Mouse (Mus musculus) heart, adult 18-20 months (tissue): ENCODE measurements around the gene Diablo. TPM values are rescaled to one million over a fixed set of nuclear protein-coding genes. Genes with fewer than 3 reads are reported as not detected.
A peak's percentile ranks its signal among the peaks of the same experiment; 100 is the strongest.

Experiments used
- DNase-seq, 2 experiments: peaks; one replicate each; pipeline ENCODE4 v3.0.0; 2021 to 2022; ENCODE audit warnings: mixed read lengths in 1 of 2
- microRNA-seq, 2 experiments: library from miRNA; unstranded; fragments of <30 nt; microRNA quantifications; one replicate each; pipeline ENCODE4 v1.2.0; 2022
- total RNA-seq, 2 experiments: library from RNA; stranded (reverse); gene quantifications; 2 replicates each; pipeline ENCODE4 v1.2.3; 2021

The Diablo gene
- total RNA-seq, 2 experiments from 2014 or later = 68.8 to 70.1 TPM

DNA sequence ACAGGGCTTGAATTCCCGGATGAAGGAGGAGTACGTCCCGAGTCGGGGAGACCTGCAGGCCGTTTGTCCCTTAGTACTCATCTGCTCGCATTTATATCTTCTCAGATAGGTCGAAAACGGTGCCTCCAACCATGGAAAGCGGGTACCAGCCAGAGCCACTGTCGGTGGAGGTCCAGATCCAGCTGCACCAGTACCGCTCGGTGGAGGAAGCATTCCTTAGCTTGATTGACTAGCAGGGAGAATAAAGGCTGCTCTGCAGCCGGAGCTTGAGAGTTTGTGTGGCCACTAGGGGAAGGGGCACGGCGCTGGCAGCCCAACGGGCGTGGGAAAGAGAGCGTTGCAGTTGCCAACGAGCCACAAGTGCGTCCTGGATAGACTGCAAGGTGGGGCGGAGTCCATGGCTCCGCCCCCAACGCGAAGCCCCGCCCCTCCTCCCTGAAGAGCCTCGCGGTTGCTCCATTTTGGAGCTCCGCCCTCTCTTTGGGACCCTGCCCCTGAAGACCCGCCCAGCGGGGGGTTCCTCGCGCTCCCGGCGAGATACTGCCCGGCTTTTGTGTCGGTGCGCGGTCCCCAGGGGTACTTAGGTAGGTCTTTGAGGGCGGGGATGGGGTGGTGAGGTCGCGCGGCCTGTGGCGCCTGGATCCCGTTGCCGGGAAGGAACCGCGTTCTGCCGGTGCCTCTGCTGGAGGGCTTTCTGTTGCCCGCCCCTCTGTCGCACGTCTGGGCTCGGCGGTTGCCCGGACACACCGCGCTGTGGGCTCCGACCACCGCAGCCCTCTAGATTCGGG lies 15.8 kb downstream of the Diablo start:
- peak; percentile 79 to 83 for DNase-seq

DNA sequence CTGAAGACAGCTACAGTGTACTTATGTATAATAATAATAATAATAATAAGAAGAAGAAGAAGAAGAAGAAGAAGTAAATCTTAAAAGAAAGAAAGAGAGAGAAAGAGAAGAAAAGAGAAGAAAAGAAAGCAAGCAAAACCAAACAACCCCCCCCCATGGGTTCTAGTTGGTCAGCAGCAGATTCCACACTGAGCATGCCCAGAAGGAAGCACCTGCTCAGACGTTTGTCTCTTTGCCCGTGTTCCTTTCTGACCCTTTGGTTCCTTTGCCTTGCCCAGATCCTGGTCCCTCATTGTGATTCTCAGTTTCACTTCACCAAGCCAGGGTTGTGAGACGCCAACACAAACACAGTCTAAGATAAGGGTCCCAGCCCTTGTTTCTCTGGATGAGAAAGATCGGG lies 22.0 kb downstream of the Diablo start:
- DNase-seq = no peak

DNA sequence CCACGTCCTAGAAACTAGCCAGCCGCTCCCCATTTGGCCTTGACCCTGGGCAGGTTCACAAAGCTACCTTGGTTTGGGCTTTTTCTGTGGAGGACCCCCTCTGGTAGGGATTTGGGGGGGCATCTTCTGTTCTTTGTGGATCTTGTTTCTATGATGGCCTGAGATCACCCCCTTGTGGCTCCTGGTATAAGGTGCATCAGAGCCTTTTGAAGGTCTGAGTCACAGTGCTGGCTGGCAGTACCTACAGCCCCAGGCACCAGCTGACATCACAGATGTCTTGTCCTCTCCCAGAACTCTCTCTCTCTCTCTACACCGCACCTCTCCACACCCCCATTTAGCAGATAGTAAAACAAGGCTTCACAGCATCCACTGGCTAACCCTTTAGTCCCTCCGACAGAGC lies 24.3 kb downstream of the Diablo start:
- DNase-seq = peak; percentile 26 to 30

DNA sequence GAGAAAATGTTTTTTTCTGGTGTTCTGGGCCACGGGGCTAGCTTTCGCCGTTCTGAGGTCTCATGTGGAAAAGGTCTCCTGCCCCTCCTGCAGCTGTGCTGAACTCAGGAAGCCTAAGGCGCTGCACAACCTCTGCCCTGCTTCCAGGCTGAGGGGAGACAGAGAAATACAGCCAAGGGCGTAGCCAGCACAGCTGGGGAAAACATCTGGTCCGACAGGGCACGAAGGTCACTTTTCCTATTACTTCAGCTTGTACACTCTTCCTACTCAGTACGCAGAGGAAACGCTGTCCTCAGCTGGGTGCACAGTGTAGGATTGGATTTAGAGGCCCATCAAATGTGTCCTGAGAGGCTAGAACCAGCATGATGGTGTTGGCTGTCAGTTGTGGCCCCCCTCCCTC lies 34.0 kb downstream of the Diablo start:
- peak; percentile 57 to 80 for DNase-seq

DNA sequence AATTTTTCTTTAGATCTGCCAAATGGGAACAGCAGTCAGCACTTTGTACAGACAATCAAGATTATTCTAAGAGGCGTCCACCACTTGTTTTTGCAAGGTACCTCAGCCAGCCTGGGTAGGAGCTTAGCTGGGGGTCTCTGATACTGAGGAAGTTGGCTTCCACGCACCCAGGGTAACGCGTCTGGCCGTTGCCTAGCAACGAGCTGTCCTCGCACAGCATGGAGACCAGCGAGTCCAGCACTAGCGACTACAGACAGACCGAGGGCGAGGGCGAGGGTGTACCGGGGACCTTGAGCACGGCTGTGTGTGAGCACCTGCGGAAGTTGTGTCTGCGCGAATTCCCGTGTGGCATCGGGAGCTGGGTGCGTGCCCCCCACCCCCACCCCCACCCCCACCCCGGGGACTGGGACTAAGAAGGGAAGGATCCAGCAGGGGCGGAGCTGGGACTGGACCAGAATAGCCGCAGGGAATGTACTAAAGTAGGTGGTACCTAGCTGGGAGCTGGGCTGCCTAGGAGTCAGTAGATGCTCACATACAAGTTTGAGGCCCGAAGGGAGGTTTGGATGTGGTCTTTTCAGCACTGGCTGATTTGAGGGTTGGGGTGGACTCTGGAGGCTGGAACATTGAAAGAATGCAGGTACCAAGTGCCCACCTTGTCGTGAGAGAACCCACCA lies 34.7 kb downstream of the Diablo start, which contains the start of the genes Lrrc43 and Il31:
Gene Lrrc43 (plus strand): TSS at position 194 of the 674 bp plus-strand sequence.
Gene Il31 (minus strand): TSS at position 378 of the 674 bp plus-strand sequence.
- DNase-seq = no peak

DNA sequence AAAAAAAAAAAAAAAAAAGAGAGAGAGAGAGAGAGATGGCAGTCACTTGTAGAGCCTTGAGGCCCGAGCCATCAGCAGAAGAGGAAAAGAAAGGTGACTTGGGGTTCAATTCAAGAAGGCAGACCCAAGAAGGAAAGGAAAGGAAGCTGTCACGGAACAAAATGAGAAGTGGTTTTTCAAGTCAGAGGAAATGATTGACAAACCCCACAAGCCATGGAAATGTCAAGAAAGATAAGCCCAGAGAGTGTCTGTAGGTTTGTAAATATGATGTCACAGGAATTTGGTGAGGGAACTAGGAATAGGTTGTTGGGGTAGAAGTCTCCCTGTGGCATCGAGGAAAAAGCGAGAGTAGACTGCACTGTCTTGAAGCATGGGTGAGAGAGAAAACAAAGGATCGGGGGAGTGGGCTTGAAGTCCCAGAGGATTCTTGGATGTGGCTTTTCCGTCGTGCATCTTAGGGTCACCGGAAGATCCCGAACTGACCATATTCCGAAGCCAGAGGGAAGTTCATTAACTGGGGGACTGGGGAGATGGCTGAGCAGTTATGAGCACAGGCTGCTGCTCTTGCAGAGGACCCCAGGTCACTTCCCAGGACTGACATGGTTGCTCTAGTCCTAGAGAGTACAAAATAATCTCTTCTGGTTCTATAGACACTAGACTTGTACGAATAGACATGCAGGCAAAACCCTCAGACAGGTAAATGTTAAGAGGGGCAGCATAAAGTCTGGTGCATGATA lies 36.1 kb downstream of the Diablo start:
- no peak for DNase-seq

DNA sequence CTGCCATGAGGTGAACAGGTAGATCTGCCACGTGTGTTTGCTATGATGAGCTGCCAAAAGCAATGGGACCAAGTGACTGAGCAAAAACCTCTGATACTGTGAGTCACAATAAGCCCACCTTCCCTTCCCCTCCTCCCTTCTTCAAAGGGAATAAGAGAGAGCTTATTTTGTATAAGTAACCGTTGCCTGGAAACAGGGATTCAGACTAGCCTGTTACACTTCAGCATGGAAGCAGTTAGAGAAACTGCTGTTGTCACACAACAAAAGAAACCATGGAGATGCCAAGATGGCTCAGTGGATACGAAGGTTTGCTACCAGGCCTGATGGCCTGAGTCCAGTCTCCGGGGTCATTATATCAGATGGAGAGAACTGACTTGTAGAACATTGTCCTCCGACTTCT lies 50.2 kb downstream of the Diablo start:
- no peak for DNase-seq

DNA sequence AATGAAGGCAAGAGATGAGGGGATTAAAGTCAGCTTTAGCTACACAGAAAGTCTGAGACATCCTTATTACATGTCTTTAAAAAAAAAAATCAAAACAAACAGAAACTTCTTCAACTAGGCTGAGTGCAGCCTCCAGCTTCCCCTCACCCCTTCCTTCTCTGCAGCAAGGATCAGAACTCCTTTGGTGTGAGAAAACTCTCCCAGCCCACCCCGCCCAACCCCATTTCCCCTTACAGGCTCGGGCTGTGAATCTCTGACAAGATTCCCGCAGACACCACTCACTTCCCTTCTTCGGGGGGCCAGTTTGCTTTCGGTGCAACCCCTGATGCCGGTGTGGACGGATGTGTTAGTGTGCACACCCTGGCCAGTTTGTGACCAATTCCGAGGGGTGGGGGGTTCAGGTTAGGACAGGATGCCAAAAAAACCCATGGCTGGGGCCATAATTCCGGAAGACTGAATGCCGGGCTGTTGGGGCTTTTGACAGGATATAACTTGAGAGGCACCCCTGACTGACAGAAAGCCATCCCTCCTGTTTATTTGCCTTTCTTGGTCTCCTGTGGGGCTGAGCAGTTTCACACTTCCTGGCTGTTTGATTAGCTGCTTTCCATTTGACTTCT lies 53.1 kb downstream of the Diablo start:
- DNase-seq = no peak

DNA sequence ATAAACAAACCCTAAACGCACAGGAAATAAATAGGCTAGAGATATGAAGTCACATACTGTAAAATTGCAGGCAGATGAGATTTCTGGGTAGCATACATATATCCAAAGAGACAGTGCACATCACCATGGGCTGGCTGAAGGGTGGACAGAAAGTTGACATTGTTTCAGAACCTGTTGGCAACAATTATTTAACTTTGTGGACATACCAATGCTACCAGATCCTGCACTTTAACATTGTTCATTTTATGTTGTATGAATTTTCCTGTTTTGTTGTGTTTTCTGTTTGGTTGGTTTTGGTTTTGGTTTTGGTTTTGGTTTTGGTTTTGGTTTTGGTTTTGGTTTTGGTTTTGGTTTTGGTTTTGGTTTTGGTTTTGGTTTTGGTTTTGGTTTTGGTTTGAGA lies 59.3 kb downstream of the Diablo start:
- DNase-seq = no peak

DNA sequence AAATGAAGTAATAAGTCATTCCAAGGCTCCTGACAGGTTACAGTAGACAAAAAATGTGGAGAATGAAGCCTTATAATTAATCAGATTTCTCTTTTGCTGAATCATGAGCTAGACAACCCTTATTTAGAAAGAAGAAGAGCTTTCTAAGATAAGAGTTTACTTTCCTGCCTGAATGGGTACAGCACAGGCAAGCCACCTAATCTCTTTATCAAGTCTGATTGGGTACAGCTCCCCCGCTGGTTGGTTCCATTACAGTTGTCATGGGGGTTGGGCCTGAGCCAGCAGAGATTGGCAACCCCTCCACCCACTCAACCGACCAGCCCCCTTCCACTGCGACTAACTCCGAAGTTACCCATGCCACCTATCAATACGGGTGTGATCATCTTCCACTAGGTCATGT lies 62.6 kb downstream of the Diablo start:
- no peak for DNase-seq

Small RNA genes lying within 50 kb of the gene (microRNA-seq; reads per million reads assigned to microRNA genes)
- gene Mir7647 = 3.4 to 4.9 reads per million in 2 experiments

Other genes with a start within 250 kb of the Diablo start
- gene Bcl7a, start 180.3 kb downstream of the Diablo start, total RNA-seq = 1 to 10 TPM; 8.0 to 8.2 TPM
- gene Mlxip, start 129.4 kb downstream of the Diablo start, total RNA-seq = 10 to 100 TPM; 26.5 to 29.0 TPM
- not detected for gene Lrrc43, start 34.9 kb downstream of the Diablo start, total RNA-seq
- gene Il31, start 34.7 kb downstream of the Diablo start, total RNA-seq = not detected
- gene B3gnt4, start 13.7 kb downstream of the Diablo start, total RNA-seq = not detected
- gene Gm49027, start 1.3 kb upstream of the Diablo start, total RNA-seq = under 1 TPM in 1 of 2 experiments, not detected in 1; 0.41 TPM
- gene Vps33a, start 48.9 kb upstream of the Diablo start, total RNA-seq = 10 to 100 TPM; 27.4 to 31.8 TPM
- gene Clip1, start 160.4 kb upstream of the Diablo start, total RNA-seq = 100 to 1,000 TPM; 173 to 179 TPM
- gene Zcchc8, start 196.9 kb upstream of the Diablo start, total RNA-seq = 10 to 100 TPM; 17.3 to 22.0 TPM
- gene Rsrc2, start 225.2 kb upstream of the Diablo start, total RNA-seq = 10 to 100 TPM; 35.7 to 39.7 TPM
- gene Kntc1, start 225.5 kb upstream of the Diablo start, total RNA-seq = under 1 TPM; 0.31 to 0.97 TPM